Mouse (Mus musculus) cortical plate, adult 2 months (tissue): Measurements from ENCODE around the gene Grb14.

Experiments
- CTCF ChIP-seq: fragments of 200-500 bp; IDR thresholded peaks from 2 replicates; pipeline ENCODE4 v1.5.1; 2011; ENCODE audit warnings: mild to moderate bottlenecking, control low read depth, low read length; ENCODE audit not compliant: insufficient read depth; ENCODE audit errors: extremely low read depth
- POLR2A ChIP-seq: fragments of 200-500 bp; IDR thresholded peaks from 2 replicates; pipeline ENCODE4 v1.6.1; 2011; ENCODE audit warnings: mild to moderate bottlenecking, low read length, control low read depth; ENCODE audit not compliant: insufficient read depth; ENCODE audit errors: extremely low read depth

DNA sequence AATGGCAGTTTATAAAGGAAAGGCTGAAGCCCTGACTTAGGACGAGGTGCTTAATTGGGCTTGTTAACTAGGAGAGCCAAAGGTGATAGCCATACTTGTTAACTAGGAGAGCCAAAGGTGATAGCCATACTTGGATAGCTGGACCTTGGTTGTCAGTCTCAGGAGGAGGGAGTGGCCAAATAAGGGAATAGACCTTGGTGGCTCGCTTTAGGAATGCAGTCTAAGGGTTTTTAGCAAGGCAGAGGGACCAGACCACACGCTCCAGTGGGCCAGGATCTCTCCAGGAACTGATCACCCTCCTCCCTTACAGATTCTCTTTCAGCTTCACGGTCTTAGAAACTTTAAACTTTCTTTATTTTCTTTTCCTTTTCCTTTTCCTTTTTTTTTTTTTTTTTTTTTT, 13.4 kb upstream of the Grb14 start:
- TF ChIP-seq CTCF (no peak), POLR2A (no peak)
